Mouse (Mus musculus) bone marrow macrophage, adult 2 months (primary cell): ENCODE results near the gene Rab19.
"Not testable (repeated sequence)": the region's sequence is repeated elsewhere in the genome, so short reads cannot be mapped to it uniquely, and the experiment has no call there.

Experiments used
- CTCF ChIP-seq: IDR thresholded peaks from 2 replicates; pipeline ENCODE4 v1.5.1; 2012; ENCODE audit warnings: low read depth, mild to moderate bottlenecking, low read length, moderate library complexity
- POLR2A ChIP-seq: IDR thresholded peaks from 2 replicates; pipeline ENCODE4 v1.6.1; 2012; ENCODE audit warnings: mild to moderate bottlenecking, low read depth, low read length, borderline replicate concordance

DNA sequence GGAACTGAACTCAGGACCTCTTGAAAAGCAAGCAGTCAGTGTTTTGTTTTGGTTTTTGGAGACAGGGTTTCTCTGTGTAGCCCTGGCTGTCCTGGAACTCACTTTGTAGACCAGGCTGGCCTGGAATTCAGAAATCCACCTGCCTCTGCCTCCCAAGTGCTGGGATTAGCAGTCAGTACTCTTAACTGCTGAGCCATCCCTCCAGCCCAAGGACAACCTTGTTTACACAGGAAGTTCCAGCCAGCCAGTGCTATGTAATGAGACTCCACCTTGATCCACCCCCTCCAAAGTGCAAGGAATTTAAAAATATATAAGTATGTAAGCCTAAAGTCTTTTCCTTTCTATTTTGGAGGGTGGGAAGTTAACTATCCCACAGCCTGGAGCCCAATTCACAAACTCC, 35.7 kb downstream of the Rab19 start:
- TF ChIP-seq CTCF, POLR2A: not testable (repeated sequence)
